Mouse (Mus musculus): ENCODE measurements around the gene Zmym4. TPM values are rescaled to one million over a fixed set of nuclear protein-coding genes. Genes with fewer than 3 reads are reported as not detected.
"Not testable (repeated sequence)": the region's sequence is repeated elsewhere in the genome, so short reads cannot be mapped to it uniquely, and the experiment has no call there.

Zmym4 gene
- polyA plus RNA-seq, 1 experiment: 2.5 TPM

GRCm38 (mm10) chr4:126992356-126992755 is 24.4 kb upstream of the Zmym4 start:
- Histone ChIP-seq H3K27me3 (ENCODE audit: control insufficient read depth, insufficient read depth, low read length) (no peaks in the 10 kb centered on the region), H3K27ac (ENCODE audit: insufficient read depth, low read length) (no peak overlapping the region), H3K4me1 (ENCODE audit: control insufficient read depth, insufficient read depth, insufficient read length) (no peaks in the 10 kb centered on the region), H3K4me3 (ENCODE audit: extremely low read depth, insufficient read depth, insufficient read length) (no peak overlapping the region), H3K36me3 (ENCODE audit: control insufficient read depth, insufficient read depth, low read length) (no peaks in the 10 kb centered on the region)
- DNase-seq (ENCODE audit: low read depth in 1 of 2, low spot score in 2 of 2): peak; percentile 15 to 33
- TF ChIP-seq CTCF (IDR thresholded peaks at IDR 0.05; ENCODE audit: extremely low read depth, insufficient read depth, insufficient read length, insufficient replicate concordance) (no peak), POLR2A (IDR thresholded peaks at IDR 0.05; ENCODE audit: low read depth, low read length) (no peak)
- 60% methylated on average over 5 of the region's 5 CpGs for WGBS

GRCm38 (mm10) chr4:126990553-126990952 is 22.6 kb upstream of the Zmym4 start:
- TF ChIP-seq POLR2A (IDR thresholded peaks at IDR 0.05; ENCODE audit: low read depth, low read length) (no peak), CTCF (IDR thresholded peaks at IDR 0.05; ENCODE audit: extremely low read depth, insufficient read depth, insufficient read length, insufficient replicate concordance) (no peak)
- H3K27me3 ChIP-seq (ENCODE audit: control insufficient read depth, insufficient read depth, low read length): no peaks in the 10 kb centered on the region
- DNase-seq (ENCODE audit: low read depth in 1 of 2, low spot score in 2 of 2): no peak
- no peak overlapping the region for H3K4me3 ChIP-seq (ENCODE audit: extremely low read depth, insufficient read depth, insufficient read length)
- no peak overlapping the region for H3K27ac ChIP-seq (ENCODE audit: insufficient read depth, low read length)
- no peaks in the 10 kb centered on the region for H3K36me3 ChIP-seq (ENCODE audit: control insufficient read depth, insufficient read depth, low read length)
- H3K4me1 ChIP-seq (ENCODE audit: control insufficient read depth, insufficient read depth, insufficient read length): no peaks in the 10 kb centered on the region

GRCm38 (mm10) chr4:126988503-126988902 is 20.6 kb upstream of the Zmym4 start:
- Histone ChIP-seq H3K4me1 (ENCODE audit: control insufficient read depth, insufficient read depth, insufficient read length) (no peaks in the 10 kb centered on the region), H3K36me3 (ENCODE audit: control insufficient read depth, insufficient read depth, low read length) (no peaks in the 10 kb centered on the region), H3K27ac (ENCODE audit: insufficient read depth, low read length) (no peak overlapping the region), H3K27me3 (ENCODE audit: control insufficient read depth, insufficient read depth, low read length) (no peaks in the 10 kb centered on the region), H3K4me3 (ENCODE audit: extremely low read depth, insufficient read depth, insufficient read length) (no peak overlapping the region)
- DNase-seq (ENCODE audit: low read depth in 1 of 2, low spot score in 2 of 2): no peak
- no peak for TF ChIP-seq CTCF (IDR thresholded peaks at IDR 0.05; ENCODE audit: extremely low read depth, insufficient read depth, insufficient read length, insufficient replicate concordance)
- no peak for TF ChIP-seq POLR2A (IDR thresholded peaks at IDR 0.05; ENCODE audit: low read depth, low read length)
- 90% methylated on average over 4 of the region's 4 CpGs for WGBS

- DNase-seq (ENCODE audit: low read depth in 1 of 2, low spot score in 2 of 2): no peak
- no peaks in the 10 kb centered on the region for H3K4me1 ChIP-seq (ENCODE audit: control insufficient read depth, insufficient read depth, insufficient read length)
- no peak overlapping the region for H3K27ac ChIP-seq (ENCODE audit: insufficient read depth, low read length)
- H3K36me3 ChIP-seq (ENCODE audit: control insufficient read depth, insufficient read depth, low read length): no peaks in the 10 kb centered on the region
- no peak overlapping the region for H3K4me3 ChIP-seq (ENCODE audit: extremely low read depth, insufficient read depth, insufficient read length)
- no peaks in the 10 kb centered on the region for H3K27me3 ChIP-seq (ENCODE audit: control insufficient read depth, insufficient read depth, low read length)
- 80% methylated on average over 5 of the region's 5 CpGs for WGBS
- TF ChIP-seq CTCF (IDR thresholded peaks at IDR 0.05; ENCODE audit: extremely low read depth, insufficient read depth, insufficient read length, insufficient replicate concordance) (no peak), POLR2A (IDR thresholded peaks at IDR 0.05; ENCODE audit: low read depth, low read length) (no peak)
Measured at GRCm38 (mm10) chr4:126986768-126987167, 18.8 kb upstream of the Zmym4 start.

- H3K36me3 ChIP-seq (ENCODE audit: control insufficient read depth, insufficient read depth, low read length); DNase-seq (ENCODE audit: low read depth in 1 of 2, low spot score in 2 of 2); H3K27me3 ChIP-seq (ENCODE audit: control insufficient read depth, insufficient read depth, low read length); H3K4me1 ChIP-seq (ENCODE audit: control insufficient read depth, insufficient read depth, insufficient read length); H3K4me3 ChIP-seq (ENCODE audit: extremely low read depth, insufficient read depth, insufficient read length); H3K27ac ChIP-seq (ENCODE audit: insufficient read depth, low read length): not testable (repeated sequence)
- WGBS: 85% methylated on average over 13 of the region's 13 CpGs
Measured at GRCm38 (mm10) chr4:126983736-126984525, 16.0 kb upstream of the Zmym4 start.

- Histone ChIP-seq H3K36me3 (ENCODE audit: control insufficient read depth, insufficient read depth, low read length) (no peaks in the 10 kb centered on the region), H3K4me3 (ENCODE audit: extremely low read depth, insufficient read depth, insufficient read length) (no peak overlapping the region), H3K4me1 (ENCODE audit: control insufficient read depth, insufficient read depth, insufficient read length) (no peaks in the 10 kb centered on the region), H3K27me3 (ENCODE audit: control insufficient read depth, insufficient read depth, low read length) (no peaks in the 10 kb centered on the region), H3K27ac (ENCODE audit: insufficient read depth, low read length) (no peak overlapping the region)
- no peak for DNase-seq (ENCODE audit: low read depth in 1 of 2, low spot score in 2 of 2)
- WGBS: 78% methylated on average over 3 of the region's 3 CpGs
- TF ChIP-seq POLR2A (IDR thresholded peaks at IDR 0.05; ENCODE audit: low read depth, low read length) (no peak), CTCF (IDR thresholded peaks at IDR 0.05; ENCODE audit: extremely low read depth, insufficient read depth, insufficient read length, insufficient replicate concordance) (no peak)
Measured at GRCm38 (mm10) chr4:126983321-126983720, 15.4 kb upstream of the Zmym4 start.

GRCm38 (mm10) chr4:126978706-126979105 is 10.8 kb upstream of the Zmym4 start:
- TF ChIP-seq CTCF (IDR thresholded peaks at IDR 0.05; ENCODE audit: extremely low read depth, insufficient read depth, insufficient read length, insufficient replicate concordance) (no peak), POLR2A (IDR thresholded peaks at IDR 0.05; ENCODE audit: low read depth, low read length) (no peak)
- Histone ChIP-seq H3K27me3 (ENCODE audit: control insufficient read depth, insufficient read depth, low read length) (no peaks in the 10 kb centered on the region), H3K4me1 (ENCODE audit: control insufficient read depth, insufficient read depth, insufficient read length) (no peaks in the 10 kb centered on the region), H3K4me3 (ENCODE audit: extremely low read depth, insufficient read depth, insufficient read length) (no peak overlapping the region), H3K36me3 (ENCODE audit: control insufficient read depth, insufficient read depth, low read length) (no peaks in the 10 kb centered on the region), H3K27ac (ENCODE audit: insufficient read depth, low read length) (no peak overlapping the region)
- WGBS: 86% methylated on average over 3 of the region's 3 CpGs
- no peak for DNase-seq (ENCODE audit: low read depth in 1 of 2, low spot score in 2 of 2)
